Mouse (Mus musculus): ENCODE results near the gene Cryab. TPM values are rescaled to one million over a fixed set of nuclear protein-coding genes. Genes with fewer than 3 reads are reported as not detected.

Gene Cryab
- polyA plus RNA-seq (2012; ENCODE audit: low replicate concordance): 0.46 and 1.3 TPM in 2 replicates

GRCm38 (mm10) chr9:50751323-50751722 lies at the start of gene Cryab:
Gene Cryab (plus strand): TSS chr9:50751325.

GRCm38 (mm10) chr9:50738914-50739870 lies 11.9 kb upstream of the Cryab start, which contains the start of gene Dixdc1:
Gene Dixdc1 (minus strand): TSS chr9:50739517.

GRCm38 (mm10) chr9:50746214-50746677 lies 4.9 kb upstream of the Cryab start, which contains the start of gene 2310030G06Rik:
Gene 2310030G06Rik (minus strand): TSS chr9:50746536.

DNA sequence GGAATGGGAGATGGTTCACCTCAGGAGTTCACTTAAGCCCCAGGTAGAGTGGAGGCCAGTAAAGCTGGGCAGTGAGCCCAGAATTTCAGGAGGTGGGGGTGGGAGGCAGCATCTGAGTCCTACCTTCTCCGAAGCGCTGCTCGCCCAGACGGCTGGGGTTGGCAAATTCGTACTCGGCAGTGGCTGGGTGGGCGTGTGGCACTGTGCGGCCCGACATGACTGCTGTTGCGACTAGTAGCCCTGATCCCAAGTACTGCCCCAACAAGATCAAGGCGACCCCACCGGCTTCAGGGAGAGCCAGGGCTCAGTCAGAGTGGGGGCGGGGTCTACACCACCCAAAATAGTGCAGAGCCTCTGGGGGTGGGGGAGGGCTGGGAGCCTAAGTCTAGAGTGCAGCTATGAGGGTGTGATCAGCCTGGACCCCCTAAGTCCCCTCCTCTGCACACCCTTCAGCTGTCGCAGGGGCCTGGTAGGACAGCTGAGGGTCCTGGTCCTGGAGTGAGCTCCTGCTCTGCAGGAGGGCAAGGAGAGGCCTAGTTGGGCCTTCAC lies 1.0 kb downstream of the Cryab start, which contains the start of gene Hspb2:
Gene Hspb2 (minus strand): TSS at position 301 of the 549 bp plus-strand sequence.

GRCm38 (mm10) chr9:50768107-50769002 lies 17.2 kb downstream of the Cryab start, which contains the start of gene Fdxacb1:
Gene Fdxacb1 (plus strand): TSS chr9:50768236.

GRCm38 (mm10) chr9:50774991-50775612 lies 24.0 kb downstream of the Cryab start, which contains the start of the genes Alg9 and 1110032A03Rik:
Gene Alg9 (plus strand): TSS chr9:50775019.
Gene 1110032A03Rik (minus strand): TSS chr9:50775520.

Other genes starting within 250 kb of the Cryab start
- gene Pts, start 222.6 kb upstream of the Cryab start, polyA plus RNA-seq (2012; ENCODE audit: low replicate concordance): 23.7 and 46.7 TPM in 2 replicates
- 1.6 and 9.5 TPM in 2 replicates for gene Il18, start 196.5 kb upstream of the Cryab start, polyA plus RNA-seq (2012; ENCODE audit: low replicate concordance)
- gene Bco2, start 196.1 kb upstream of the Cryab start, polyA plus RNA-seq (2012; ENCODE audit: low replicate concordance): 0.07 and 0.20 TPM in 2 replicates
- gene Tex12, start 190.0 kb upstream of the Cryab start, polyA plus RNA-seq (2012; ENCODE audit: low replicate concordance): not detected in 2 replicates
- 7.0 and 22.5 TPM in 2 replicates for gene Sdhd, start 147.5 kb upstream of the Cryab start, polyA plus RNA-seq (2012; ENCODE audit: low replicate concordance)
- 3.0 and 11.5 TPM in 2 replicates for gene Timm8b, start 147.4 kb upstream of the Cryab start, polyA plus RNA-seq (2012; ENCODE audit: low replicate concordance)
- 0.16 TPM in 1 of 2 replicates, not detected in the other for gene Pih1d2, start 134.0 kb upstream of the Cryab start, polyA plus RNA-seq (2012; ENCODE audit: low replicate concordance)
- 7.3 and 14.3 TPM in 2 replicates for gene Nkapd1, start 133.9 kb upstream of the Cryab start, polyA plus RNA-seq (2012; ENCODE audit: low replicate concordance)
- 15.4 and 24.2 TPM in 2 replicates for gene Dlat, start 91.5 kb upstream of the Cryab start, polyA plus RNA-seq (2012; ENCODE audit: low replicate concordance)
- gene Dixdc1, start 11.8 kb upstream of the Cryab start, polyA plus RNA-seq (2012; ENCODE audit: low replicate concordance): 0.08 TPM in 1 of 2 replicates, not detected in the other
- gene 2310030G06Rik, start 4.8 kb upstream of the Cryab start, polyA plus RNA-seq (2012; ENCODE audit: low replicate concordance): not detected in 2 replicates
- 0.25 and 0.27 TPM in 2 replicates for gene Hspb2, start 1.0 kb downstream of the Cryab start, polyA plus RNA-seq (2012; ENCODE audit: low replicate concordance)
- gene Fdxacb1, start 16.9 kb downstream of the Cryab start, polyA plus RNA-seq (2012; ENCODE audit: low replicate concordance): 0.58 and 1.3 TPM in 2 replicates
- gene Alg9, start 23.7 kb downstream of the Cryab start, polyA plus RNA-seq (2012; ENCODE audit: low replicate concordance): 4.0 and 8.4 TPM in 2 replicates
- gene 1110032A03Rik, start 24.2 kb downstream of the Cryab start, polyA plus RNA-seq (2012; ENCODE audit: low replicate concordance): 2.3 and 2.5 TPM in 2 replicates
- gene Ppp2r1b, start 94.0 kb downstream of the Cryab start, polyA plus RNA-seq (2012; ENCODE audit: low replicate concordance): 4.3 and 4.8 TPM in 2 replicates